Mouse (Mus musculus) small intestine, adult 2 months (tissue): ENCODE measurements around the gene Map1s.

Experiments used
- CTCF ChIP-seq: fragments of 200-500 bp; IDR thresholded peaks from 2 replicates; pipeline ENCODE4 v1.5.1; 2012; ENCODE audit warnings: low read depth, mild to moderate bottlenecking, control low read depth, inconsistent platforms, low read length, moderate library complexity, mixed read lengths; ENCODE audit not compliant: insufficient replicate concordance, insufficient read length; ENCODE audit errors: extremely low read depth
- POLR2A ChIP-seq: fragments of 200-500 bp; IDR thresholded peaks from 2 replicates; pipeline ENCODE4 v1.6.1; 2012; ENCODE audit warnings: low read depth, mild to moderate bottlenecking, control low read depth, inconsistent platforms, low read length, moderate library complexity

DNA sequence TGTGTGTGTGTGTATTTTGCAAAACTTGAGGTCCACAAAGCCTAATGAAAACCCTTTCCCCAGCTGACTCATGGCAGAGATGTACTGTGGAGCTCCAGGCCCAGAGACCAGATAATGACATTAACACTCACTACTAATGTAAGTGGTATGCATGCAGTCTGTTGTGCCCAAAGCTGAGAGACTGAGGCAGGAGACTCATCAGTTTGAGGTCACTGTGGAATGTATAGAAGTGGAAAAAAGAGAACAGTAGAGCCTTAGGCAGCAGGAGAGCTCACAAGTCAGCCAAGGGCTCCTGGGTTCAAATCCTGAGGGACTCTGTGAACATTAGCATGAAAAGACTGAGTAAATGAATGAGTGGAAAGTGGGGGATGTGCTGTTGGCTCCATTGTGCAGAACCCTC, 2.1 kb upstream of the Map1s start:
- TF ChIP-seq POLR2A = no peak
- no peak for TF ChIP-seq CTCF
